Mouse (Mus musculus) C2C12 (cell line): ENCODE data around the gene Prss36.

Experiments
- CEBPB ChIP-seq: IDR thresholded peaks from one replicate; pipeline ENCODE4 v1.6.1; 2011; ENCODE audit warnings: low read depth, mild to moderate bottlenecking, control low read depth, moderate library complexity
- CTCF ChIP-seq: IDR thresholded peaks from one replicate; pipeline ENCODE4 v1.5.1; 2011; ENCODE audit not compliant: control insufficient read depth, insufficient read depth, insufficient read length
- FOSL1 ChIP-seq: IDR thresholded peaks from one replicate; pipeline ENCODE4 v1.8.0; 2011; ENCODE audit warnings: mild to moderate bottlenecking, low read length; ENCODE audit not compliant: poor library complexity, insufficient read depth, severe bottlenecking
- MAX ChIP-seq: IDR thresholded peaks from one replicate; pipeline ENCODE4 v1.6.1; 2011; ENCODE audit warnings: mild to moderate bottlenecking, control low read depth
- MYOD1 ChIP-seq: IDR thresholded peaks from one replicate; pipeline ENCODE4 v1.6.1; 2011; ENCODE audit warnings: low read depth; ENCODE audit not compliant: control insufficient read depth, insufficient read length
- MYOG ChIP-seq: IDR thresholded peaks from one replicate; pipeline ENCODE4 v1.6.1; 2011; ENCODE audit not compliant: control insufficient read depth, insufficient read length; ENCODE audit errors: extremely low read depth
- USF1 ChIP-seq: IDR thresholded peaks from one replicate; pipeline ENCODE4 v1.6.1; 2011; ENCODE audit warnings: low read depth, mild to moderate bottlenecking, control low read depth, moderate library complexity

- no peak for TF ChIP-seq CTCF
- TF ChIP-seq MYOD1: no peak
- no peak for TF ChIP-seq MAX
- TF ChIP-seq MYOG: no peak
- no peak for TF ChIP-seq CEBPB
- no peak for TF ChIP-seq FOSL1
- no peak for TF ChIP-seq USF1
Observed at GRCm38 (mm10) chr7:127928596-127928995, 17.9 kb downstream of the Prss36 start.
